Mouse (Mus musculus) cortical plate, adult 2 months (tissue): ENCODE data around the gene Fbxl20. TPM values are rescaled to one million over a fixed set of nuclear protein-coding genes. Genes with fewer than 3 reads are reported as not detected.
A peak's percentile ranks its signal among the peaks of the same experiment; 100 is the strongest.

Experiments
- H3K27ac ChIP-seq: fragments of 200-500 bp; 2 replicates; pipeline ENCODE4 v1.5.1; 2012; ENCODE audit warnings: low read length, control low read depth, inconsistent platforms; ENCODE audit not compliant: insufficient read depth
- H3K4me1 ChIP-seq: fragments of 200-500 bp; 2 replicates; pipeline ENCODE4 v1.6.1; 2011; ENCODE audit warnings: low read length; ENCODE audit not compliant: control insufficient read depth, insufficient read depth
- H3K4me3 ChIP-seq: fragments of 200-500 bp; 2 replicates; pipeline ENCODE4 v1.5.1; 2011; ENCODE audit warnings: mild to moderate bottlenecking, low read length, control low read depth; ENCODE audit not compliant: insufficient read depth
- CTCF ChIP-seq: fragments of 200-500 bp; IDR thresholded peaks from 2 replicates; pipeline ENCODE4 v1.5.1; 2011; ENCODE audit warnings: mild to moderate bottlenecking, control low read depth, low read length; ENCODE audit not compliant: insufficient read depth; ENCODE audit errors: extremely low read depth
- POLR2A ChIP-seq: fragments of 200-500 bp; IDR thresholded peaks from 2 replicates; pipeline ENCODE4 v1.6.1; 2011; ENCODE audit warnings: mild to moderate bottlenecking, low read length, control low read depth; ENCODE audit not compliant: insufficient read depth; ENCODE audit errors: extremely low read depth
- polyA plus RNA-seq: library from polyadenylated mRNA; depleted of rRNA; stranded (reverse); fragments of >200 nt; gene quantifications from 2 replicates; pipeline ENCODE4 v1.2.3, GENCODE M21; 2012

Gene Fbxl20
- polyA plus RNA-seq, 1 experiment = 25.0 TPM

GRCm38 (mm10) chr11:98148551-98149301, 1.5 kb downstream of the Fbxl20 start:
- TF ChIP-seq CTCF = no peak
- Histone ChIP-seq H3K4me3 (peak overlapping the region; percentile 77), H3K27ac (peak overlapping the region; percentile 81; the same call in 1 of the 2 replicates), H3K4me1 (peaks cover 7% of the 10 kb centered on the region; the same call in 1 of the 2 replicates)

GRCm38 (mm10) chr11:98145856-98146255, 4.3 kb downstream of the Fbxl20 start:
- TF ChIP-seq CTCF (no peak), POLR2A (no peak)

GRCm38 (mm10) chr11:98142545-98142944, 7.7 kb downstream of the Fbxl20 start:
- Histone ChIP-seq H3K4me3 (no peak overlapping the region), H3K4me1 (peaks cover 9% of the 10 kb centered on the region), H3K27ac (no peak overlapping the region)
- TF ChIP-seq CTCF (no peak), POLR2A (no peak)

More at GRCm38 (mm10) chr11:98145856-98146255, 4.3 kb downstream of the Fbxl20 start:
- H3K4me1 ChIP-seq = peaks cover 7% of the 10 kb centered on the region; the same call in 1 of the 2 replicates
- no peak overlapping the region for H3K4me3 ChIP-seq
- H3K27ac ChIP-seq = no peak overlapping the region

GRCm38 (mm10) chr11:98138894-98139293, 11.3 kb downstream of the Fbxl20 start:
- TF ChIP-seq CTCF = no peak
- no peak for TF ChIP-seq POLR2A
- Histone ChIP-seq H3K4me1 (peaks cover 6% of the 10 kb centered on the region), H3K4me3 (no peak overlapping the region), H3K27ac (no peak overlapping the region)

GRCm38 (mm10) chr11:98137836-98138235, 12.4 kb downstream of the Fbxl20 start:
- TF ChIP-seq CTCF (no peak), POLR2A (no peak)

GRCm38 (mm10) chr11:98134951-98135350, 15.3 kb downstream of the Fbxl20 start:
- Histone ChIP-seq H3K4me1 (peaks cover 6% of the 10 kb centered on the region), H3K27ac (no peak overlapping the region), H3K4me3 (no peak overlapping the region)
- TF ChIP-seq CTCF (no peak), POLR2A (no peak)

More at GRCm38 (mm10) chr11:98137836-98138235, 12.4 kb downstream of the Fbxl20 start:
- Histone ChIP-seq H3K4me3 (no peak overlapping the region), H3K27ac (no peak overlapping the region), H3K4me1 (peaks cover 6% of the 10 kb centered on the region)

GRCm38 (mm10) chr11:98123424-98123823, 26.8 kb downstream of the Fbxl20 start:
- no peaks in the 10 kb centered on the region for H3K4me1 ChIP-seq
- H3K27ac ChIP-seq = no peak overlapping the region
- TF ChIP-seq CTCF (no peak), POLR2A (no peak)
- H3K4me3 ChIP-seq = no peak overlapping the region

GRCm38 (mm10) chr11:98114363-98114762, 35.8 kb downstream of the Fbxl20 start:
- Histone ChIP-seq H3K4me3 (no peak overlapping the region), H3K4me1 (peaks cover 2% of the 10 kb centered on the region), H3K27ac (peak overlapping the region; percentile 55)
- TF ChIP-seq POLR2A (no peak), CTCF (no peak)

- H3K27ac ChIP-seq = no peak overlapping the region
- H3K4me3 ChIP-seq = no peak overlapping the region
- no peak for TF ChIP-seq POLR2A
- no peak for TF ChIP-seq CTCF
- H3K4me1 ChIP-seq = peaks cover 2% of the 10 kb centered on the region
Observed at GRCm38 (mm10) chr11:98113504-98113903, 36.7 kb downstream of the Fbxl20 start.

- Histone ChIP-seq H3K4me1 (peaks cover 2% of the 10 kb centered on the region), H3K4me3 (no peak overlapping the region), H3K27ac (no peak overlapping the region)
- TF ChIP-seq CTCF (no peak), POLR2A (no peak)
Observed at GRCm38 (mm10) chr11:98109706-98110105, 40.5 kb downstream of the Fbxl20 start.
